Mouse (Mus musculus) adrenal gland, postnatal 25 days (tissue): ENCODE results near the gene Eef2k. TPM values are rescaled to one million over a fixed set of nuclear protein-coding genes. Genes with fewer than 3 reads are reported as not detected.
A peak's percentile ranks its signal among the peaks of the same experiment; 100 is the strongest.
"Not testable (repeated sequence)": the region's sequence is repeated elsewhere in the genome, so short reads cannot be mapped to it uniquely, and the experiment has no call there.

ENCODE experiments used
- DNase-seq: peaks from one replicate; pipeline ENCODE4 v3.0.0; 2021; ENCODE audit warnings: mixed read lengths
- total RNA-seq: library from RNA; stranded (reverse); gene quantifications from 2 replicates; pipeline ENCODE4 v1.2.3, GENCODE M21; 2021

Eef2k gene
- total RNA-seq, 1 experiment from 2014 or later: 68.2 TPM

GRCm38 (mm10) chr7:120881451-120881850, 38.8 kb downstream of the Eef2k start:
- DNase-seq: no peak

GRCm38 (mm10) chr7:120882674-120883073, 40.0 kb downstream of the Eef2k start:
- no peak for DNase-seq

GRCm38 (mm10) chr7:120883523-120884290, 41.1 kb downstream of the Eef2k start:
- no peak for DNase-seq

- no peak for DNase-seq
Observed at GRCm38 (mm10) chr7:120884746-120885145, 42.1 kb downstream of the Eef2k start.

- DNase-seq: no peak
Observed at GRCm38 (mm10) chr7:120893123-120893522, 50.5 kb downstream of the Eef2k start.

GRCm38 (mm10) chr7:120897054-120897453, 54.4 kb downstream of the Eef2k start:
- no peak for DNase-seq

- peak; percentile 18 for DNase-seq
Observed at GRCm38 (mm10) chr7:120897711-120898335, 55.2 kb downstream of the Eef2k start.

- DNase-seq: no peak
Observed at GRCm38 (mm10) chr7:120900191-120900590, 57.6 kb downstream of the Eef2k start.

GRCm38 (mm10) chr7:120901701-120902100, 59.1 kb downstream of the Eef2k start:
- no peak for DNase-seq

GRCm38 (mm10) chr7:120902931-120903330, 60.3 kb downstream of the Eef2k start:
- no peak for DNase-seq

GRCm38 (mm10) chr7:120910172-120910571, 67.5 kb downstream of the Eef2k start:
- DNase-seq: not testable (repeated sequence)

- DNase-seq: not testable (repeated sequence)
Observed at GRCm38 (mm10) chr7:120911268-120911667, 68.6 kb downstream of the Eef2k start.

GRCm38 (mm10) chr7:120913332-120913731, 70.7 kb downstream of the Eef2k start:
- no peak for DNase-seq

GRCm38 (mm10) chr7:120916262-120916875, 73.7 kb downstream of the Eef2k start:
- DNase-seq: no peak

GRCm38 (mm10) chr7:120917279-120917591, 74.6 kb downstream of the Eef2k start:
- no peak for DNase-seq

GRCm38 (mm10) chr7:120917592-120918461, 75.2 kb downstream of the Eef2k start, which contains the start of gene Polr3e:
TSS of gene Polr3e (plus strand) at chr7:120917744.
- DNase-seq: peak; percentile 99

GRCm38 (mm10) chr7:120918526-120918962, 75.9 kb downstream of the Eef2k start:
- DNase-seq: no peak

- DNase-seq: no peak
Observed at GRCm38 (mm10) chr7:120933110-120933509, 90.5 kb downstream of the Eef2k start.

GRCm38 (mm10) chr7:120933680-120934195, 91.1 kb downstream of the Eef2k start:
- no peak for DNase-seq

GRCm38 (mm10) chr7:120934716-120935115, 92.1 kb downstream of the Eef2k start:
- peak; percentile 34 for DNase-seq

GRCm38 (mm10) chr7:120936522-120936921, 93.9 kb downstream of the Eef2k start:
- no peak for DNase-seq

GRCm38 (mm10) chr7:120938206-120938605, 95.6 kb downstream of the Eef2k start:
- no peak for DNase-seq
